Mouse (Mus musculus): Measurements from ENCODE around the gene Lhfpl4.

- no peak for TF ChIP-seq CTCF (conservative IDR thresholded peaks at IDR 0.05; ENCODE audit: insufficient read depth, insufficient read length, low read depth, low read length)
- TF ChIP-seq POLR2A (IDR thresholded peaks at IDR 0.05; ENCODE audit: low read depth, low read length), result no peak
Observed at GRCm38 (mm10) chr6:113154071-113154470, 41.1 kb downstream of the Lhfpl4 start.
